ENCODE assay signal across 10 mouse cellular contexts in genomic region chr3:62271703-62272102, GRCm38 (mm10).
DNase-seq lines count a peak whose midpoint lies in the region; ATAC-seq lines count a peak whose summit lies in the region.
"Had no signal": no experiment of that assay in that cellular context is flagged by ENCODE, and none has a peak within 500 bp of the region (broad histone marks: within the 10 kb centered on the region; RNA-seq: fewer than 3 reads in every experiment).

No protein-coding gene starts in this region.

- ATAC-seq in inflammation-experienced regulatory T-cells, adult 6 months = no peak

- peak; percentile 1 for DNase-seq in cerebellum, adult 9-10 months
- DNase-seq in cerebellum, postnatal 4 days (ENCODE audit: low spot score in 2 of 2) = no peak
- peak; percentile 37 for DNase-seq in right cerebral cortex, adult 18-20 months
- no peak for DNase-seq in right cerebral cortex, postnatal 4 days
- DNase-seq in left cerebral cortex, postnatal 25 days (ENCODE audit: low spot score in 2 of 2) = peak; percentile 43 to 63
- no peak for DNase-seq in adrenal gland, adult 8-10 months
- DNase-seq in thymus, postnatal 10 days (ENCODE audit: low spot score in 2 of 2) = no peak
- DNase-seq: kidney, postnatal 14 days; lung, adult 18-20 months had no signal

- intact Hi-C loops in left cerebral cortex, postnatal 25 days (cut with DNase I) = no loop called here

Comparison
In these comparisons a context has a peak if more than half of its experiments do, and no peak if none do; other contexts are left out.
1. DNase-seq: peak in cerebellum, adult 9-10 months (single experiment), right cerebral cortex, adult 18-20 months (single experiment) and left cerebral cortex, postnatal 25 days (2 of 2); none in cerebellum, postnatal 4 days (0 of 2), right cerebral cortex, postnatal 4 days (single experiment), adrenal gland, adult 8-10 months (single experiment) and thymus, postnatal 10 days (0 of 2).